Mouse (Mus musculus): Measurements from ENCODE around the gene Adam1a. TPM values are rescaled to one million over a fixed set of nuclear protein-coding genes. Genes with fewer than 3 reads are reported as not detected.
"Not testable (repeated sequence)": the region's sequence is repeated elsewhere in the genome, so short reads cannot be mapped to it uniquely, and the experiment has no call there.

Adam1a gene
- polyA plus RNA-seq, 1 experiment from 2014 or later = 4.9 TPM

DNA sequence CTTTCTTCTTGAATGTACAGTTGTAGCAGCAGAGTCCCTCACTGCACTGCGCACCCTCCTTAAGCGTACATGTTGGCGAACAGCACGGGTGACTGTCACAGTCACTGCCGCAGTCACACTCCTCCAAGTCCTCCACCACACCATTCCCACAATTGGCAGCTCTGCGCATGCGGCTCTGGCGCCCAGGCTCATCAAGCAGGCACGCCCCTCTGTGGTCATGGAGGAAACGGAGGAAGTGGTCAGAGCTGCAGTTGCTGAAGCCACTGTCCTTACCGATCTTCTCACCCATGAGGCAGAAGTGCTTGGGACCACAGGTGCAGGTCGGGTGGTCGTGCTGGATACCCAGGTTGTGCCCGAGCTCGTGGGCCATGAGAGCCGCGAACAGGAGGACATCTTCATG, 25.5 kb downstream of the Adam1a start:
- not testable (repeated sequence) for H3K9ac ChIP-seq (ENCODE audit: low read depth, low read length); H3K4me2 ChIP-seq (ENCODE audit: low read length); ATAC-seq; H3K4me3 ChIP-seq (ENCODE audit: low read depth, low read length); H3K4me1 ChIP-seq (ENCODE audit: control insufficient read depth, insufficient read depth, low read length); H3K9me3 ChIP-seq (replicated peaks; ENCODE audit: control insufficient read depth, low read length, poor library complexity, severe bottlenecking); H3K27ac ChIP-seq (ENCODE audit: low read length); H3K27me3 ChIP-seq (ENCODE audit: control insufficient read depth, insufficient read depth, low read depth, low read length)
- H3K36me3 ChIP-seq (ENCODE audit: control insufficient read depth, insufficient read depth, low read length) = peaks cover 12% of the 10 kb centered on the region
- 96% methylated on average over 10 of the region's 17 CpGs for WGBS

DNA sequence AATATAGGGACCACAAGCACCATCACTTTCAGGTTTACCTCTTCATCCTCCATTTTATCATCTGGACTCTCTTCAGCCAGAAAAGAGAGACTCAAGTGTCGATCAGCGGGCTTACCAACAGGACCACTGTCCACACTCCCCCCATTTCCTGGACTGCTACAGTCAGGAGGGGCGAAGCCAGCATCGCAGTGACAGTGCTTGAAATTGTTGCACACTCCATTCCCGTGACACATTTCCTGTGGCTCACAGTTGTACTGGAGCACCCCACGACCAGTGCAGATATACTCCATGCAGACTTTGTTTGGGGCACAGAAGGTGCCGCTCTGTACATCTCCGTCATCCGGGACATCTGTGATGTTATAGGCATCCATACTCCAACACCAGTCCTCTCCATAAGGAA, 26.3 kb downstream of the Adam1a start:
- no peak for ATAC-seq
- Histone ChIP-seq H3K36me3 (ENCODE audit: control insufficient read depth, insufficient read depth, low read length) (peaks cover 5% of the 10 kb centered on the region), H3K4me2 (ENCODE audit: low read length) (no peak overlapping the region), H3K4me1 (ENCODE audit: control insufficient read depth, insufficient read depth, low read length) (no peaks in the 10 kb centered on the region), H3K9ac (ENCODE audit: low read depth, low read length) (no peak overlapping the region), H3K9me3 (replicated peaks; ENCODE audit: control insufficient read depth, low read length, poor library complexity, severe bottlenecking) (no peaks in the 10 kb centered on the region), H3K27ac (ENCODE audit: low read length) (no peak overlapping the region), H3K27me3 (ENCODE audit: control insufficient read depth, insufficient read depth, low read depth, low read length) (no peaks in the 10 kb centered on the region), H3K4me3 (ENCODE audit: low read depth, low read length) (no peak overlapping the region)
- WGBS = 94% methylated on average over 9 of the region's 9 CpGs

DNA sequence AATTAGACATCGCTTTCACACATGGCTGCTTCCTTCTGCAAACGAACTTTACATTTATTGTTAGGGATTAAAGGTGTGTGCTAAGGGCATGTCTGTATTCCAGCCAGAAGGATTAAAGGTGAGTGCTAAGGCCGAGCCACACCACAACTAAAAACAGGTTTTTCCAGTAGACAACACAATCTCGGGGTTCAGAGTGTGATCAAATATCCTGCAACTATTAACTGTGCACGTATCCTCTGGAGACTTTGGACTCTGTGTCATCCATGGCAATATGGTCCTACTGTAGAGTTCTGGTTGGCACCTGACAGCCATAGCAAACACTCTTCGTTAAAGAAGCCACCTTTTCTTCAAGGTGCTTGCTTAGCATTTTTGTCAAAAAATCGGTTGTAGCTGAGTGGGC, 35.3 kb downstream of the Adam1a start:
- no peak overlapping the region for H3K9ac ChIP-seq (ENCODE audit: low read depth, low read length)
- no peaks in the 10 kb centered on the region for H3K27me3 ChIP-seq (ENCODE audit: control insufficient read depth, insufficient read depth, low read depth, low read length)
- no peaks in the 10 kb centered on the region for H3K36me3 ChIP-seq (ENCODE audit: control insufficient read depth, insufficient read depth, low read length)
- 88% methylated on average over 7 of the region's 7 CpGs for WGBS
- no peak for ATAC-seq
- no peaks in the 10 kb centered on the region for H3K9me3 ChIP-seq (replicated peaks; ENCODE audit: control insufficient read depth, low read length, poor library complexity, severe bottlenecking)
- H3K4me1 ChIP-seq (ENCODE audit: control insufficient read depth, insufficient read depth, low read length) = no peaks in the 10 kb centered on the region
- no peak overlapping the region for H3K27ac ChIP-seq (ENCODE audit: low read length)
- no peak overlapping the region for H3K4me2 ChIP-seq (ENCODE audit: low read length)
- H3K4me3 ChIP-seq (ENCODE audit: low read depth, low read length) = no peak overlapping the region

DNA sequence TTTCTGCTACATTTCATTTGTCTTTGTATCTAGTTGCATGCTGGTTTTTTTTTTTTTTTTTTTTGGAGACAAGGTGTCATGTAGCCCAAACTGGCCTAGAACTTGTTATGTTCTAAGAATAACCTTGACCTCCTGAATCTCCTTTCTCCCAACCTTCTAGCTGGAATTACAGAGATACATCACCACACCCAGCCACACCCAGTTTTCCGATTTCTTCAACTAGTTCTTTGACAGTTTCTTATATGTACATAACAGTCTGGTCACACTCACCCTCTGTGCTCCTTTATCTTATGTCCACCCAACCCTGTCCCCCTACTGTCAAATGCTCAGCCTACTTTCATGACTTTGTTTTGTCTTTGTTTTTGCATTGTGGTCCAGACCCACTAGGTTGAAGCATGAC, 38.4 kb downstream of the Adam1a start:
- no peak overlapping the region for H3K27ac ChIP-seq (ENCODE audit: low read length)
- H3K4me3 ChIP-seq (ENCODE audit: low read depth, low read length) = no peak overlapping the region
- H3K36me3 ChIP-seq (ENCODE audit: control insufficient read depth, insufficient read depth, low read length) = no peaks in the 10 kb centered on the region
- H3K4me2 ChIP-seq (ENCODE audit: low read length) = no peak overlapping the region
- no peaks in the 10 kb centered on the region for H3K4me1 ChIP-seq (ENCODE audit: control insufficient read depth, insufficient read depth, low read length)
- H3K9ac ChIP-seq (ENCODE audit: low read depth, low read length) = no peak overlapping the region
- ATAC-seq = no peak
- WGBS = 97% methylated on average over 1 of the region's 1 CpGs
- no peaks in the 10 kb centered on the region for H3K27me3 ChIP-seq (ENCODE audit: control insufficient read depth, insufficient read depth, low read depth, low read length)
- no peaks in the 10 kb centered on the region for H3K9me3 ChIP-seq (replicated peaks; ENCODE audit: control insufficient read depth, low read length, poor library complexity, severe bottlenecking)

DNA sequence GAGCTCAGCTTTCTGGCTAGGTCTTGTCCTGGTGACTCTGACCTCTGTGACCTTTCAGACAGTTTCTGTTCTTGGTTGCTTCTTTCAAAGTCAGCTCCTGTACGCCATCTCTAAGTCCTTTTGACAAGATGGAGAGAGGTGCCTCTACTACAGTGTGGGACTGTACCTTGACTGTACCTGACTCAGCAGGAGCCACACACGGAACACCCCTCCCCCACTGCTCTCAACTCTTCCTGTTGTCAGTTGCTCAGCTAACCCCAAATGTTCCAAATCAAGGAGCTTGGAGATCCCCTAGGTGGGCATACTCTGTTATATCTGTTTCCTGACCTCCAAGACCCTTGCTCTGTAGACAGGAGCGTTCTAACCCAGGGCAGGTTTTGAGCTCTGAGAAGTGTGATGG, 42.1 kb downstream of the Adam1a start, which contains the start of gene Adam1b:
Gene Adam1b (minus strand): TSS at position 205 of the 400 bp plus-strand sequence.
- Histone ChIP-seq H3K4me1 (ENCODE audit: control insufficient read depth, insufficient read depth, low read length) (no peaks in the 10 kb centered on the region), H3K36me3 (ENCODE audit: control insufficient read depth, insufficient read depth, low read length) (no peaks in the 10 kb centered on the region), H3K27ac (ENCODE audit: low read length) (no peak within 1 kb of the TSS), H3K9ac (ENCODE audit: low read depth, low read length) (no peak within 1 kb of the TSS), H3K27me3 (ENCODE audit: control insufficient read depth, insufficient read depth, low read depth, low read length) (no peaks in the 10 kb centered on the region), H3K9me3 (replicated peaks; ENCODE audit: control insufficient read depth, low read length, poor library complexity, severe bottlenecking) (no peaks in the 10 kb centered on the region), H3K4me2 (ENCODE audit: low read length) (no peak within 1 kb of the TSS), H3K4me3 (ENCODE audit: low read depth, low read length) (no peak within 1 kb of the TSS)
- ATAC-seq = no peak
- whole genome bisulfite sequencing = 89% methylated on average over 3 of the region's 3 CpGs

DNA sequence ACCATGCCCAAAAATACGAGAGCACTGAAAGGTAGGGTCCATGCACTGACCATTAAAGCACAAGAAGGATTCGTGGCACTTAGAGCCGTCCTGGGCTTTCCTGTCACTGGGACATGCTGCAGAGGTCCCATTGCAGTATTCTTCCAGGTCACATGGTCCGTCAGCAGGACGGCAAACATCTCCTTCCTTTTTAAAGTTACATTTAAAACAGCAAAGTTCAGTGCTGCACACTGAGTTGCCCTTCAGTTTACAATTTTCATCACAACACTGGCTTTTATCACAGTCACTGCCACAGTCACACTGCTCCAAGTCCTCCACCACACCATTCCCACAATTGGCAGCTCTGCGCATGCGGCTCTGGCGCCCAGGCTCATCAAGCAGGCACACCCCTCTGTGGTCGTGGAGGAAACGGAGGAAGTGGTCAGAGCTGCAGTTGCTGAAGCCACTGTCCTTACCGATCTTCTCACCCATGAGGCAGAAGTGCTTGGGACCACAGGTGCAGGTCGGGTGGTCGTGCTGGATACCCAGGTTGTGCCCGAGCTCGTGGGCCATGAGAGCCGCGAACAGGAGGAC, 43.8 kb downstream of the Adam1a start:
- H3K4me3 ChIP-seq (ENCODE audit: low read depth, low read length); ATAC-seq: not testable (repeated sequence)

DNA sequence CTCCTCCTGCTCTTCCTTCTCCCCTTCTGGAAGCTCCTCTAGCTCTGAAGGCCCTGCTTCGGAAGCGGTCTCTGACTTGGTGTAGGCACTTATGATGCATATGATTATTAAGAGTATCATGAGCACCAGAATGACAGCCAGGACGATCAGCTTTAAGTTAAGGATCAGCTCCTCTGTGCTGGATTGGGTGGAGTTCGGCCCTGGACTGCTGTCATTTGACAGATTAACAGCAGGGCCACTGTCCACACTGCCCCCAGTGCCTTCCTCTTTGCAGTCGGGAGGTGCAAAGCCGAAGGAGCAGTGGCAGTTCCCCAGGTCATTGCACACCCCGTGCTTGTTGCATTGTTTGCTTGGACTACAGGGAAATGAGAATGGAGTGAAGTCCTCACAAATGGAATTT, 44.6 kb downstream of the Adam1a start:
- WGBS = 74% methylated on average over 7 of the region's 7 CpGs
- Histone ChIP-seq H3K9me3 (replicated peaks; ENCODE audit: control insufficient read depth, low read length, poor library complexity, severe bottlenecking) (no peaks in the 10 kb centered on the region), H3K27me3 (ENCODE audit: control insufficient read depth, insufficient read depth, low read depth, low read length) (no peaks in the 10 kb centered on the region), H3K4me3 (ENCODE audit: low read depth, low read length) (no peak overlapping the region), H3K4me2 (ENCODE audit: low read length) (no peak overlapping the region), H3K9ac (ENCODE audit: low read depth, low read length) (no peak overlapping the region), H3K27ac (ENCODE audit: low read length) (no peak overlapping the region), H3K36me3 (ENCODE audit: control insufficient read depth, insufficient read depth, low read length) (no peaks in the 10 kb centered on the region), H3K4me1 (ENCODE audit: control insufficient read depth, insufficient read depth, low read length) (no peaks in the 10 kb centered on the region)
- ATAC-seq = no peak

More for the DNA sequence above, 43.8 kb downstream of the Adam1a start:
- H3K9ac ChIP-seq (ENCODE audit: low read depth, low read length); H3K36me3 ChIP-seq (ENCODE audit: control insufficient read depth, insufficient read depth, low read length); H3K27me3 ChIP-seq (ENCODE audit: control insufficient read depth, insufficient read depth, low read depth, low read length); H3K4me1 ChIP-seq (ENCODE audit: control insufficient read depth, insufficient read depth, low read length); H3K4me2 ChIP-seq (ENCODE audit: low read length); H3K9me3 ChIP-seq (replicated peaks; ENCODE audit: control insufficient read depth, low read length, poor library complexity, severe bottlenecking); H3K27ac ChIP-seq (ENCODE audit: low read length): not testable (repeated sequence)
- 77% methylated on average over 10 of the region's 17 CpGs for WGBS

DNA sequence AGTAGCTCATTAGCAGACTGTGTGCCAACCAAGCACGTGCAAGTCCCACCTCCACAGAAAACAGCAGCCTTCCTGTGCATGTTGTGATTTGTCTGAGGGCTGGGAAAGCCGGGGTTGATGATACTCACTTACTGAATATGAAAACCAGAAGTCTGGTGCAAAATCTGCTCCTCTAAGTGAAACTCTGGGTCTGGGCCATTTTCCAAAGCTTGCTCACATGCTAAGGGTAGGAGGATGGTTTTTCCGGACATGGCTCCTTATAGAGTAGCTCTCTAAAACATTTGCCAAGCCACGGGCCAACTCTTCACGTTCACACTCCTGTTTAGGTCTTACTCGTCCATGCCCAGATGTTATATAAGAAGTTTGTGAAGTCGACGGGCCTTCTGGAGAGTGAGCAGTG, 52.0 kb downstream of the Adam1a start:
- H3K36me3 ChIP-seq (ENCODE audit: control insufficient read depth, insufficient read depth, low read length) = no peaks in the 10 kb centered on the region
- ATAC-seq = no peak

DNA sequence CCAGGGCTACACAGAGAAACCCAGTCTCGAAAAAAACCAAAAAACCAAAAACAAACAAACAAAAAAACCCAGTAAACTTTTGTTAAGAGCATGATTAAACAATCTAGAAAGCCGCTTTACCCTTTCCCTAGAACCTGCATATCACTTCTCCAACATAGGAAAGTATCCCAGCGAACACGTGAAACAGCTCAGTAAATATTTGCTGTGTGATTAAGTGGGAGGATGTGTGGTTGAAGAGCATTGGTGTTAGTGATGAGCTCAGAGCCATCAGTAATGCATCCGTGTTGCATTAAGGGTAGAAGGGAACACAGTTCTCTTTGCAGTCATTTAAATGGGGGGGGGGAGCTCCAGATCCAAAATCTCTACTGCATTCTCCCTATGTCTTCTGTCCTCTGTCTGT, 60.5 kb downstream of the Adam1a start:
- 82% methylated on average over 5 of the region's 5 CpGs for WGBS
- Histone ChIP-seq H3K36me3 (ENCODE audit: control insufficient read depth, insufficient read depth, low read length) (no peaks in the 10 kb centered on the region), H3K4me2 (ENCODE audit: low read length) (no peak overlapping the region), H3K27ac (ENCODE audit: low read length) (no peak overlapping the region), H3K4me3 (ENCODE audit: low read depth, low read length) (no peak overlapping the region), H3K4me1 (ENCODE audit: control insufficient read depth, insufficient read depth, low read length) (no peaks in the 10 kb centered on the region), H3K9ac (ENCODE audit: low read depth, low read length) (no peak overlapping the region), H3K9me3 (replicated peaks; ENCODE audit: control insufficient read depth, low read length, poor library complexity, severe bottlenecking) (no peaks in the 10 kb centered on the region), H3K27me3 (ENCODE audit: control insufficient read depth, insufficient read depth, low read depth, low read length) (no peaks in the 10 kb centered on the region)
- no peak for ATAC-seq

More for the DNA sequence above, 52.0 kb downstream of the Adam1a start:
- Histone ChIP-seq H3K27ac (ENCODE audit: low read length) (no peak overlapping the region), H3K4me2 (ENCODE audit: low read length) (no peak overlapping the region), H3K4me1 (ENCODE audit: control insufficient read depth, insufficient read depth, low read length) (no peaks in the 10 kb centered on the region), H3K4me3 (ENCODE audit: low read depth, low read length) (no peak overlapping the region), H3K9me3 (replicated peaks; ENCODE audit: control insufficient read depth, low read length, poor library complexity, severe bottlenecking) (no peaks in the 10 kb centered on the region), H3K9ac (ENCODE audit: low read depth, low read length) (no peak overlapping the region), H3K27me3 (ENCODE audit: control insufficient read depth, insufficient read depth, low read depth, low read length) (no peaks in the 10 kb centered on the region)
- WGBS = 78% methylated on average over 8 of the region's 8 CpGs
